Mouse (Mus musculus): Measurements from ENCODE around the gene Dock3.

The Dock3 gene

DNA sequence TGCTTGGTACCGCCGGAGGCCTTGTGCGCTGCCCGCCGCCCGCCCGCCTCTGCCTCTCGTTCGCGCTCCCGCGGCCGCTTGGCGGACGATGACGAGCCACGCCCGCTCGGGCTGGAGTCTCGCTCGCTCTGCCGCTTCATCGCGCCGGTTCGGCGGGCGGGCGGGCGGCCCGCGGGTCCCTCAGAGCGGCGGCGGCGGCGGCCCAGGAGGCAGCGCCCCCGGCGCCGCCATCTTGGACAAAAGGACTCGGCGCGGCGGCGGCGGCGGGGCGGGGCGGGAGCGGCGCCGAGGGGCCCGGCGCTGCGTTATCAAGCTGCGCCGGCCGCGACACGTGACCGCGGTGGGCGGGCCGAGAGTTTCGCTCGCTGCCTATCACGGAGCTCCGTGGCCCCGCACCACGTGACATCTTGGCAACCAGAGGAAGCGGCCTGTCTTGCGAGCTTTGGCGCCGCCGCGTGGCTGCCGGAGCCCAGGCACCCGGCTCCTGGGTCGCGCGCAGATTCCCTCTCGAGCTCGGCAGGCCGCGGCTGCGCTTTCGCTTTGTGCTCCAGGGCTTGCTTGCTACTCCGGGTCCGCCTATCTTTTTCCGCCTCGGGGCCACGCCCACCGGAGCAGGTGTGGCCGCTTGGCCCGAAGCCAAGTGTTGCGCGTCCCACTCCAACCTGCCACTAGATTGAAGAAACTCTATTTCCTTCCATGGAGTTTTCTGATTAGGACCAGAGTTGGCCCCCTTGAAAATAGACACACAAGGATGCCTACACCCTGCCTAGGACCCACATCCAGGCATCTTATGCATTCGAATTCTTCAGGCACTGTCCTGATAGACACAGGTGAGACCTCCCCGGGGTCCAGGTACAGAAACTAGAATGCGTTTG is 344.6 kb downstream of the Dock3 start, which contains the start of gene Rbm15b:
Rbm15b (minus strand) TSS at position 601 of the 875 bp plus-strand sequence.
- Histone ChIP-seq H3K27me3 (ENCODE audit: insufficient read depth, low read length) (peaks cover 14% of the 10 kb centered on the region), H3K36me3 (ENCODE audit: insufficient read depth, low read length) (peaks cover 73% of the 10 kb centered on the region), H3K4me3 (replicated peaks; ENCODE audit: low read length) (peak within 1 kb of the TSS; percentile 88), H3K9me3 (ENCODE audit: low read length) (no peaks in the 10 kb centered on the region), H3K4me1 (replicated peaks; ENCODE audit: low read depth, low read length) (peaks cover 75% of the 10 kb centered on the region)
- TF ChIP-seq CTCF (conservative IDR thresholded peaks at IDR 0.05; ENCODE audit: low read length) = no peak
- TF ChIP-seq POU5F1 (IDR thresholded peaks at IDR 0.05; ENCODE audit: borderline replicate concordance, low read length) = no peak
- no peak for TF ChIP-seq NANOG (IDR thresholded peaks at IDR 0.05; ENCODE audit: borderline replicate concordance, low read length)

DNA sequence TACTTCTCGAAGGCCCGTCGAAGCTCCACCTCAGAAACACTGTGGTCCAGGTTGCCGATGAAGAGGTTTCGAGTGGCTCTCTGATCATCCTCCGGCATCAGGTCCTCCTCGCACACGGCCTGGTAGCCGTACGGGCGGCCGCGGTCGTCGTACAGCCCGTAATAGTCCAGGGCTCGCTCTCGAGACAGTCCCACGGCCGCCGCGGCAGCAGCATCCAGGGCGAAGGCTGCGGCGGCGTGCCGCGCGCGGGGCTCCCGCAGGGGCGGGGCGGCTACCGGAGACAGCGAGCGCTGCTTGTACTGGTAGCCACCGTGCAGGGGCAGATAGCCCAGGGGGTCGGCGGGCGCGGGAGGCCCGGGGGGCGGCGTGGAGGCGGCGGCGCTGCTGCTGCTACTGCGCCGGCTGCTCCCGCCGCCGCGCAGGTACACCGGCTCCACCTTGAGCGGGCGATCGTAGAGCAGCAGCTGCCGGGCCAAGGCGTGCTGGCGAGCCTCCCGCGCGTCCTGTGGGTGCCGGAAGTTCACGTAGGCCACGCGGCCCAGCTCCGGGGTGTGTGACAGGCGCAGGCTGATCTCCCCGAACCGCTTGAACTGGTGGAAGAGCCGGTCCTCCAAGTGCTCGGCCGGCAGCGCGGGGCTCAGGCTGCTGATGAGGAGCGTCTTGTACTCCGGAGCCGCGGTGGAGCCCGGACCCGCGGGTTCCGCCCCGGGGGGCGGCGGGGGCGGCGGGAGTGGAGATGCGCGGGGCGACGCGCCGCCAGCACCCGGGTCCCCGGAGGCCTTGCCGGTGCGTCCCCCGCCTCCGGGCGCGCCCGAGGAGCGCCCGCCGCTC is 345.6 kb downstream of the Dock3 start:
- TF ChIP-seq POU5F1 (IDR thresholded peaks at IDR 0.05; ENCODE audit: borderline replicate concordance, low read length) = no peak
- H3K27me3 ChIP-seq (ENCODE audit: insufficient read depth, low read length) = peaks cover 14% of the 10 kb centered on the region
- H3K4me1 ChIP-seq (replicated peaks; ENCODE audit: low read depth, low read length) = peaks cover 81% of the 10 kb centered on the region
- H3K9me3 ChIP-seq (ENCODE audit: low read length) = no peaks in the 10 kb centered on the region
- peak overlapping the region; percentile 88 for H3K4me3 ChIP-seq (replicated peaks; ENCODE audit: low read length)
- H3K36me3 ChIP-seq (ENCODE audit: insufficient read depth, low read length) = peaks cover 82% of the 10 kb centered on the region

DNA sequence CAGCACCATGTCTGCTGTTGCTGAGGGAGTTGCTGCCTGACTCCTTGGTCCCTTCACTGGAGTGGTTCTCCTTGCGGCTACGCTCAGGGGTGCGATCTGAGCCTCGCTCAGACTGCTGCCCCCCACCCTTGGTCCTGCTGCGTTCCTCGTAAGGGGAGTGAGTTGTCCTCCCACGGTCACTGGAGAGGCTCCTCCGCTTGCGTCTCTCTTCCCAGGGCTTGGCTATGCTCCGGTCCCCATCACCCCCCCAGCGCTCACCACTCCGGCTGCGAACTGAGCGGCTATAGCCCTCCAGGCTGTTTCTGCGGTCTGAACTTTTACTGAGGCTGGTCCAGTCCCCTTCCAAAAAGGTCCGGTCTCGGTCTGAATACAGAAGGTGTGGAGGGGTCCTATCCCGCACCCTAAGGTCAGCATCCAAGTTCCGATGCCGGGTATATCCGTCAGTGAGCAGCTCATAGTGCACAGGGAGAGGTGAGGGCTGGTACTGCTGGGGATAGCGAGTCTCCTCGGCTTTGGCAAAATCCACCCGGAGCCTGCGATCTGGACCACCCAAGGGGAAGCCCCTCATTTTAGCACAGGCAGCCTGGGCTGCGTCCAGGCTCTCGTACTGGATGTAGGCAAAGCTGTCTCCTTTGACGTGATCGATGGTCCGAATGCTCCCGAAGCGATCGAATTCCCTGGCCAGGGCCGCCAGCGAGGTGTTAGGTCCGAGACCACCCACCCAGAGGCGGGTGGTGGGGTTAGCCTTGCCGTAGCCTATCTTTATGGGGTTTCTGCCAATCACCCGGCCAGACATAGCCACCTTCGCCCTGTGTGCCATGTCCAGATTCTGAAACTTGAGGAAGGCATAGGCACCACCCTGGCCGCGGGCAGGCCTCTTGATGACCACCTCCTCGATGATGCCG is 346.5 kb downstream of the Dock3 start:
- no peak for TF ChIP-seq POU5F1 (IDR thresholded peaks at IDR 0.05; ENCODE audit: borderline replicate concordance, low read length)
- TF ChIP-seq CTCF (conservative IDR thresholded peaks at IDR 0.05; ENCODE audit: low read length) = no peak
- TF ChIP-seq NANOG (IDR thresholded peaks at IDR 0.05; ENCODE audit: borderline replicate concordance, low read length) = no peak
- H3K9me3 ChIP-seq (ENCODE audit: low read length) = no peaks in the 10 kb centered on the region
- peak overlapping the region; percentile 88 for H3K4me3 ChIP-seq (replicated peaks; ENCODE audit: low read length)
- H3K4me1 ChIP-seq (replicated peaks; ENCODE audit: low read depth, low read length) = peaks cover 72% of the 10 kb centered on the region
- H3K27me3 ChIP-seq (ENCODE audit: insufficient read depth, low read length) = peaks cover 14% of the 10 kb centered on the region
- peaks cover 83% of the 10 kb centered on the region for H3K36me3 ChIP-seq (ENCODE audit: insufficient read depth, low read length)

DNA sequence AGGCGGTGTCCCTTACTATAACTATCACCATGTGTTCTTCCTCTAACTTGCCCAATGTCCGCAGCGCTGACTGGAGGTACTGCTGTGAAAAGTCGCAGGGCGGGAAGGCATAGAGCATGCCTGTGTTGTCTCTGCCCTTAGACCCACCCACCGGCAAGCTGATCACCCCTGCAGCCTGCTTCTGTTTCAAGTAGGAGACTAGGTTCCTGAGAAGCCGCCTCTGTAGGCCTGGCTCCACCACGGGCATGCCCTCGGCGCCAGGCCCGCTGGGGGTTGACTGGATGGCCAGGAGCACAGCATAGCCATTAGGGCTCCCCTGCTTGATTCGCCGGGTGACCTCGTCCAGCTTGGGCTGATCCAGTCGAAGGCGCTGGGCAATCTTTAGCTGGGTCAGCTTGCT is 347.4 kb downstream of the Dock3 start:
- no peak for TF ChIP-seq NANOG (IDR thresholded peaks at IDR 0.05; ENCODE audit: borderline replicate concordance, low read length)
- TF ChIP-seq POU5F1 (IDR thresholded peaks at IDR 0.05; ENCODE audit: borderline replicate concordance, low read length) = no peak
- no peak for TF ChIP-seq CTCF (conservative IDR thresholded peaks at IDR 0.05; ENCODE audit: low read length)
- H3K27me3 ChIP-seq (ENCODE audit: insufficient read depth, low read length) = peaks cover 14% of the 10 kb centered on the region
- peaks cover 63% of the 10 kb centered on the region for H3K4me1 ChIP-seq (replicated peaks; ENCODE audit: low read depth, low read length)
- H3K36me3 ChIP-seq (ENCODE audit: insufficient read depth, low read length) = peaks cover 82% of the 10 kb centered on the region
- no peaks in the 10 kb centered on the region for H3K9me3 ChIP-seq (ENCODE audit: low read length)
- H3K4me3 ChIP-seq (replicated peaks; ENCODE audit: low read length) = peak overlapping the region; percentile 88

DNA sequence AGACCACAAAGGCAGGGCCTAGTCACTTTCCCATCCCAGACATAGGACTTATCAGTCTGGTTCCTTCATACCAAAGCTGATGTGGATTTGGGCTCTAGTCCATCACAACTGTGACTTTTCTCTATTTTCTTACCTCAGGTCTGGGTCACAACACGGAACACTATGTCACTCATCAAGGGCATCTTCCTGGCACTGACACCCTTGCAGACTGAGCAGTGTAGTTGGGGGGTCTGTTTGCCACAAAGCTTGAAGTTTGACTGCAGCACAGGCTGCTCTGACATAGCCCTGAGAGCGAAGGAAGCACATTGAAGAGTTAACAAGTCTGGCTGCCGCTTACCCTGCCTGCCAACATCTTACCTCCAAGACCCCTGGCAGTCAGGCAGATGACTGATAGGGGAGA is 348.6 kb downstream of the Dock3 start:
- Histone ChIP-seq H3K27me3 (ENCODE audit: insufficient read depth, low read length) (peaks cover 14% of the 10 kb centered on the region), H3K4me1 (replicated peaks; ENCODE audit: low read depth, low read length) (peaks cover 51% of the 10 kb centered on the region), H3K9me3 (ENCODE audit: low read length) (no peaks in the 10 kb centered on the region), H3K36me3 (ENCODE audit: insufficient read depth, low read length) (peaks cover 82% of the 10 kb centered on the region), H3K4me3 (replicated peaks; ENCODE audit: low read length) (0 out of 2 replicates have a peak overlapping the region, but pooled peaks have one; percentile 7)
- TF ChIP-seq NANOG (IDR thresholded peaks at IDR 0.05; ENCODE audit: borderline replicate concordance, low read length) = no peak
- TF ChIP-seq POU5F1 (IDR thresholded peaks at IDR 0.05; ENCODE audit: borderline replicate concordance, low read length) = no peak
- no peak for TF ChIP-seq CTCF (conservative IDR thresholded peaks at IDR 0.05; ENCODE audit: low read length)

DNA sequence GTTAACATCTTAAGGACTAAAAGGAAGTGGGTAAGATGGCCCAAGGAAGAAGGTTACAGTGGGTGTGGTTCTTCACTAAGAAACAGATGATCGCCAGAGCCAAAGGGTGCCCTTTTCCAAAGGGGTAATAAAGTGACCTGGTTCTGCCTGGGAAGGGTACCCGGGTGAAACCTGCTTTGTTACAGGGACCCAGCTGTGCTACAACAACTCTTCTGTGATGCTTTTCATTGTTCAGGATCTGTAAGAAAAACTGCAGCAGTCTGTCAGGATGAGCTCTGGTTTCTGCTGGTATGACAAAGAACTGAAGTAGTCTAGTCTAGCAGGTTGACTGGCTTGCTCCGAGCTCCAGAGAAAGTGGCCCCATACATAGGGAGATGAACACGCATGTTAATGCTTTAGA is 349.5 kb downstream of the Dock3 start:
- Histone ChIP-seq H3K4me1 (replicated peaks; ENCODE audit: low read depth, low read length) (peaks cover 44% of the 10 kb centered on the region), H3K4me3 (replicated peaks; ENCODE audit: low read length) (no peak overlapping the region), H3K36me3 (ENCODE audit: insufficient read depth, low read length) (peaks cover 85% of the 10 kb centered on the region), H3K27me3 (ENCODE audit: insufficient read depth, low read length) (peaks cover 14% of the 10 kb centered on the region), H3K9me3 (ENCODE audit: low read length) (no peaks in the 10 kb centered on the region)
- TF ChIP-seq NANOG (IDR thresholded peaks at IDR 0.05; ENCODE audit: borderline replicate concordance, low read length) = no peak
- no peak for TF ChIP-seq CTCF (conservative IDR thresholded peaks at IDR 0.05; ENCODE audit: low read length)
- no peak for TF ChIP-seq POU5F1 (IDR thresholded peaks at IDR 0.05; ENCODE audit: borderline replicate concordance, low read length)

DNA sequence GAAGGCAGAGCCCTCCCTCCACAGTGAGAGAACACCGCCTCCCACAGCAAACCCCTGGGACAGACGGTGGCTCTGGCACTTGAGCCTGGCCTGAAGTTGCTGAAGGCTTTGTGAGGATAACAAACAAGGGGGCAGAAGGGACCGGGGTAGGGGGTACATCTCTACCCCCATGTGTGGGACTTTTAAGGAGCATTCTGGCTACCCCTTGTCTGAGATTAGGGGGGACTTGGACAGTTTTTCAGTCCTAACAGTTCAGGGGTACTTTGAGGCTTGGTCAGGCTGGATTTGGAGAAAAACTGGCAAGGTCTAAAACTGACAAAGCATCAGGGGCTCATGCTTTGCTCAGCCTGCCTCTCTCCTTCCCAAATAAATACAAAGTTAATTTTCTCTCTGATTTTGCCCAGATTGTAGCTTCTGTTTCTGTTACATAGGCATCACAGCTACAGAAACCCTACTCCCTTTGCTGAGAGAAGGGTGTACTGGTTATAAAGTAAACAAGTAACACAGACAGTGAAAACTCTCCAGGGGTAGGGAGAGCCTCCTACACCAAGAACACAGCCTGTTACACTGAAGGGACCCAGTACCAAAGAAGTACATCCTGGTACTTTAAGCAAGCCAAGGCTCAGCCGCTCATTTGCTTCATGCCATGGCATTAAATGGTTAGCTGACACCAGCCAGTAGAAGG is 350.5 kb downstream of the Dock3 start:
- H3K4me1 ChIP-seq (replicated peaks; ENCODE audit: low read depth, low read length) = peaks cover 46% of the 10 kb centered on the region
- peaks cover 94% of the 10 kb centered on the region for H3K36me3 ChIP-seq (ENCODE audit: insufficient read depth, low read length)
- H3K4me3 ChIP-seq (replicated peaks; ENCODE audit: low read length) = no peak overlapping the region
- H3K27me3 ChIP-seq (ENCODE audit: insufficient read depth, low read length) = peaks cover 14% of the 10 kb centered on the region
- TF ChIP-seq CTCF (conservative IDR thresholded peaks at IDR 0.05; ENCODE audit: low read length) (no peak), POU5F1 (IDR thresholded peaks at IDR 0.05; ENCODE audit: borderline replicate concordance, low read length) (no peak), NANOG (IDR thresholded peaks at IDR 0.05; ENCODE audit: borderline replicate concordance, low read length) (no peak)
- H3K9me3 ChIP-seq (ENCODE audit: low read length) = no peaks in the 10 kb centered on the region

Measured in E14TG2a.4 (cell line).